Mouse (Mus musculus) embryonic facial prominence, embryonic 11.5 days (tissue): ENCODE measurements at regions not wholly inside any gene's neighbourhood (a gene's known extent, or its start where the extent isn't known, plus 50 kb on each side); places are given as distances from the start of the nearest gene placed in this dataset.

Source experiments
- ATAC-seq: fragments of 200-750 bp; cut with Nextera tagmentation; replicated peaks from 2 replicates; pipeline ENCODE4 v1.8.0; 2017; ENCODE audit warnings: low read depth; ENCODE audit not compliant: insufficient number of reproducible peaks, low FRiP score, low TSS enrichment
- DNase-seq: peaks from one replicate; pipeline ENCODE4 v3.0.0-alpha.2; 2015; ENCODE audit warnings: low spot score
- H3K27ac ChIP-seq: fragments of 300-500 bp; sonication (generic); replicated peaks from 2 replicates; pipeline ENCODE4 v1.5.1; 2014; ENCODE audit warnings: mild to moderate bottlenecking, low read depth, low read length, control low read depth
- H3K27me3 ChIP-seq: fragments of 300-500 bp; sonication (generic); 2 replicates; pipeline ENCODE4 v1.6.1; 2014; ENCODE audit warnings: mild to moderate bottlenecking, low read length, moderate library complexity, mixed read lengths; ENCODE audit not compliant: control insufficient read depth, insufficient read depth
- H3K36me3 ChIP-seq: fragments of 300-500 bp; sonication (generic); replicated peaks from 2 replicates; pipeline ENCODE4 v1.6.1; 2014; ENCODE audit warnings: low read depth, mild to moderate bottlenecking, low read length, moderate library complexity, mixed read lengths; ENCODE audit not compliant: control insufficient read depth, insufficient read depth
- H3K4me1 ChIP-seq: fragments of 300-500 bp; sonication (generic); 2 replicates; pipeline ENCODE4 v1.6.1; 2014; ENCODE audit warnings: low read length, mixed read lengths; ENCODE audit not compliant: control insufficient read depth, insufficient read depth
- H3K4me2 ChIP-seq: fragments of 300-500 bp; sonication (generic); 2 replicates; pipeline ENCODE4 v1.6.1; 2014; ENCODE audit warnings: low read depth, mild to moderate bottlenecking, control low read depth, low read length, moderate library complexity
- H3K4me3 ChIP-seq: fragments of 300-500 bp; sonication (generic); 2 replicates; pipeline ENCODE4 v1.5.1; 2014; ENCODE audit warnings: low read depth, low read length, control low read depth
- H3K9ac ChIP-seq: fragments of 300-500 bp; sonication (generic); replicated peaks from 2 replicates; pipeline ENCODE4 v1.6.1; 2014; ENCODE audit warnings: mild to moderate bottlenecking, control low read depth, low read length
- H3K9me3 ChIP-seq: fragments of 300-500 bp; sonication (generic); replicated peaks from 2 replicates; pipeline ENCODE4 v1.6.1; 2016; ENCODE audit warnings: mild to moderate bottlenecking, low read length, inconsistent platforms, mixed read lengths; ENCODE audit not compliant: control insufficient read depth
- WGBS: fragments of 180-500 bp; shearing (Covaris S2); extraction: QIAGEN DNeasy Blood & Tissue Kit; methylation state at CpG from one replicate; pipeline ENCODE4 v1.1.7; 2014; 5-methylcytosine and 5-hydroxymethylcytosine counted together

GRCm38 (mm10) chrX:161487691-161488090, 200.4 kb downstream of the Gm15262 start:
- Histone ChIP-seq H3K4me3 (no peak overlapping the region), H3K4me2 (no peak overlapping the region), H3K27me3 (no peaks in the 10 kb centered on the region), H3K9ac (no peak overlapping the region), H3K4me1 (no peaks in the 10 kb centered on the region), H3K9me3 (no peaks in the 10 kb centered on the region), H3K36me3 (no peaks in the 10 kb centered on the region), H3K27ac (no peak overlapping the region)
- no peak for ATAC-seq
- 86% methylated on average over 3 of the region's 3 CpGs for WGBS
- DNase-seq = no peak

GRCm38 (mm10) chrX:161511341-161511740, 205.5 kb upstream of the Rai2 start:
- no peak overlapping the region for H3K27ac ChIP-seq
- ATAC-seq (no peak), DNase-seq (no peak)
- no peak overlapping the region for H3K4me3 ChIP-seq
- H3K9ac ChIP-seq = no peak overlapping the region
- WGBS = 68% methylated on average over 1 of the region's 1 CpGs
- H3K4me1 ChIP-seq = no peaks in the 10 kb centered on the region
- H3K4me2 ChIP-seq = no peak overlapping the region
- H3K27me3 ChIP-seq = 0 out of 2 replicates have a peak, but pooled peaks cover 3% of the 10 kb centered on the region
- no peaks in the 10 kb centered on the region for H3K36me3 ChIP-seq
- no peaks in the 10 kb centered on the region for H3K9me3 ChIP-seq

- H3K27me3 ChIP-seq = no peaks in the 10 kb centered on the region
- H3K36me3 ChIP-seq = no peaks in the 10 kb centered on the region
- no peak for DNase-seq
- H3K27ac ChIP-seq = no peak overlapping the region
- no peak overlapping the region for H3K4me2 ChIP-seq
- H3K9ac ChIP-seq = no peak overlapping the region
- no peak overlapping the region for H3K4me3 ChIP-seq
- H3K4me1 ChIP-seq = no peaks in the 10 kb centered on the region
- WGBS = 74% methylated on average over 3 of the region's 3 CpGs
- no peaks in the 10 kb centered on the region for H3K9me3 ChIP-seq
- no peak for ATAC-seq
These were observed 193.2 kb upstream of the Rai2 start for GRCm38 (mm10) chrX:161523432-161524256.

GRCm38 (mm10) chrX:161524257-161524646, 192.6 kb upstream of the Rai2 start:
- H3K4me2 ChIP-seq = no peak overlapping the region
- H3K4me1 ChIP-seq = no peaks in the 10 kb centered on the region
- no peak overlapping the region for H3K4me3 ChIP-seq
- H3K27ac ChIP-seq = no peak overlapping the region
- H3K9ac ChIP-seq = no peak overlapping the region
- H3K27me3 ChIP-seq = no peaks in the 10 kb centered on the region
- 76% methylated on average over 3 of the region's 3 CpGs for WGBS
- no peak for DNase-seq
- H3K36me3 ChIP-seq = no peaks in the 10 kb centered on the region
- no peaks in the 10 kb centered on the region for H3K9me3 ChIP-seq
- no peak for ATAC-seq

GRCm38 (mm10) chrX:161537290-161537689, 179.6 kb upstream of the Rai2 start:
- DNase-seq (no peak), ATAC-seq (no peak)
- Histone ChIP-seq H3K4me2 (no peak overlapping the region), H3K27me3 (no peaks in the 10 kb centered on the region), H3K9ac (no peak overlapping the region), H3K36me3 (no peaks in the 10 kb centered on the region), H3K4me3 (no peak overlapping the region), H3K9me3 (no peaks in the 10 kb centered on the region), H3K4me1 (no peaks in the 10 kb centered on the region), H3K27ac (no peak overlapping the region)

GRCm38 (mm10) chrX:161556896-161557295, 160.0 kb upstream of the Rai2 start:
- H3K36me3 ChIP-seq = no peaks in the 10 kb centered on the region
- no peaks in the 10 kb centered on the region for H3K4me1 ChIP-seq
- H3K4me2 ChIP-seq = no peak overlapping the region
- no peak for DNase-seq
- H3K27me3 ChIP-seq = no peaks in the 10 kb centered on the region
- H3K27ac ChIP-seq = no peak overlapping the region
- ATAC-seq = no peak
- no peak overlapping the region for H3K9ac ChIP-seq
- H3K9me3 ChIP-seq = no peaks in the 10 kb centered on the region
- no peak overlapping the region for H3K4me3 ChIP-seq
- WGBS = 76% methylated on average over 5 of the region's 5 CpGs

- DNase-seq (no peak), ATAC-seq (no peak)
- no peak overlapping the region for H3K9ac ChIP-seq
- H3K4me3 ChIP-seq = no peak overlapping the region
- H3K4me2 ChIP-seq = no peak overlapping the region
- H3K27me3 ChIP-seq = no peaks in the 10 kb centered on the region
- H3K9me3 ChIP-seq = no peaks in the 10 kb centered on the region
- H3K4me1 ChIP-seq = no peaks in the 10 kb centered on the region
- no peak overlapping the region for H3K27ac ChIP-seq
- no peaks in the 10 kb centered on the region for H3K36me3 ChIP-seq
These were observed 158.4 kb upstream of the Rai2 start for GRCm38 (mm10) chrX:161558511-161558910.

- Histone ChIP-seq H3K9ac (no peak overlapping the region), H3K36me3 (no peaks in the 10 kb centered on the region), H3K9me3 (no peaks in the 10 kb centered on the region), H3K4me3 (no peak overlapping the region), H3K4me1 (no peaks in the 10 kb centered on the region), H3K4me2 (no peak overlapping the region), H3K27ac (no peak overlapping the region), H3K27me3 (no peaks in the 10 kb centered on the region)
- DNase-seq = no peak
- WGBS = 74% methylated on average over 4 of the region's 4 CpGs
- no peak for ATAC-seq
These were observed 150.4 kb upstream of the Rai2 start for GRCm38 (mm10) chrX:161566435-161566834.
